Mouse (Mus musculus) limb, embryonic 10.5 days (tissue): ENCODE measurements around the gene Tmprss13. TPM values are rescaled to one million over a fixed set of nuclear protein-coding genes. Genes with fewer than 3 reads are reported as not detected.

ENCODE experiments used
- polyA plus RNA-seq: library from polyadenylated mRNA; unstranded; fragments of >200 nt; fragmentation: Nextera tagmentation; extraction: Ambion mirVana; gene quantifications from 2 replicates; pipeline ENCODE4 v1.2.1, GENCODE M21; 2016

Gene Tmprss13
- polyA plus RNA-seq, 1 experiment from 2014 or later = 0.51 TPM

Other genes starting within 250 kb of the Tmprss13 start
- 6.3 and 12.2 TPM in 2 replicates for gene Jaml, start 239.9 kb upstream of the Tmprss13 start, polyA plus RNA-seq
- gene Scn2b, start 201.3 kb upstream of the Tmprss13 start, polyA plus RNA-seq = 12.0 and 14.1 TPM in 2 replicates
- 2.0 and 4.1 TPM in 2 replicates for gene Scn4b, start 180.7 kb upstream of the Tmprss13 start, polyA plus RNA-seq
- not detected in 2 replicates for gene BC049352, start 137.1 kb upstream of the Tmprss13 start, polyA plus RNA-seq
- gene Tmprss4, start 115.0 kb upstream of the Tmprss13 start, polyA plus RNA-seq = 0.26 and 0.43 TPM in 2 replicates
- 0.26 TPM in 2 replicates for gene Il10ra, start 50.0 kb upstream of the Tmprss13 start, polyA plus RNA-seq
- 97.6 and 110 TPM in 2 replicates for gene Fxyd6, start 51.1 kb downstream of the Tmprss13 start, polyA plus RNA-seq
- 0.69 and 0.84 TPM in 2 replicates for gene Fxyd2, start 80.6 kb downstream of the Tmprss13 start, polyA plus RNA-seq
- gene Dscaml1, start 107.5 kb downstream of the Tmprss13 start, polyA plus RNA-seq = 0.15 and 0.30 TPM in 2 replicates